Mouse (Mus musculus) lung, adult 2 months (tissue): ENCODE measurements around the gene Tigd4.

ENCODE experiments used
- CTCF ChIP-seq: fragments of 200-500 bp; IDR thresholded peaks from 2 replicates; pipeline ENCODE4 v1.5.1; 2011; ENCODE audit warnings: mild to moderate bottlenecking, low read length, control low read depth; ENCODE audit not compliant: insufficient read depth
- POLR2A ChIP-seq: fragments of 200-500 bp; IDR thresholded peaks from 2 replicates; pipeline ENCODE4 v1.6.1; 2011; ENCODE audit warnings: low read depth, mild to moderate bottlenecking, control low read depth, low read length, borderline replicate concordance; ENCODE audit errors: extremely low read depth

- TF ChIP-seq CTCF (no peak), POLR2A (no peak)
Measured at GRCm38 (mm10) chr3:84618627-84619026, 25.3 kb downstream of the Tigd4 start.
